Mouse (Mus musculus) E14TG2a.4 (cell line): Measurements from ENCODE around the gene Cox8a.

ENCODE experiments used
- CTCF ChIP-seq: conservative IDR thresholded peaks from 2 replicates; pipeline ENCODE4 v1.5.1; 2014; ENCODE audit warnings: low read length
- POU5F1 ChIP-seq: IDR thresholded peaks from 2 replicates; pipeline ENCODE4 v1.6.1; 2014; ENCODE audit warnings: low read length, borderline replicate concordance

- TF ChIP-seq CTCF, result peak; percentile 81
- TF ChIP-seq POU5F1, result no peak
Measured at GRCm38 (mm10) chr19:7234537-7235221, 17.3 kb upstream of the Cox8a start.
